Mouse (Mus musculus): ENCODE results near the gene Gm49318. TPM values are rescaled to one million over a fixed set of nuclear protein-coding genes. Genes with fewer than 3 reads are reported as not detected.

The Gm49318 gene
- polyA plus RNA-seq, 1 experiment: not detected

GRCm38 (mm10) chr9:21989230-21990110 lies 81.6 kb downstream of the Gm49318 start, which contains the start of gene Rgl3:
Rgl3 (minus strand) TSS chr9:21989446.
- no peak for DNase-seq (ENCODE audit: low read depth, low spot score)
- 2% methylated on average over 42 of the region's 42 CpGs for WGBS

GRCm38 (mm10) chr9:21988421-21989101 lies 82.5 kb downstream of the Gm49318 start:
- no peak for DNase-seq (ENCODE audit: low read depth, low spot score)
- WGBS: 3% methylated on average over 32 of the region's 32 CpGs

- WGBS: 22% methylated on average over 36 of the region's 36 CpGs
- no peak for DNase-seq (ENCODE audit: low read depth, low spot score)
Observed at GRCm38 (mm10) chr9:21987592-21988342, 83.3 kb downstream of the Gm49318 start.

Other genes with a start within 250 kb of the Gm49318 start
- 6.2 and 7.6 TPM in 2 replicates for gene Angptl8, start 235.7 kb downstream of the Gm49318 start, polyA plus RNA-seq (2012; rRNA removed)
- 52.5 and 66.4 TPM in 2 replicates for gene Dock6, start 218.6 kb downstream of the Gm49318 start, polyA plus RNA-seq (2012; rRNA removed)
- 70.2 and 84.5 TPM in 2 replicates for gene Rab3d, start 153.1 kb downstream of the Gm49318 start, polyA plus RNA-seq (2012; rRNA removed)
- 0.98 and 1.9 TPM in 2 replicates for gene Ccdc159, start 143.8 kb downstream of the Gm49318 start, polyA plus RNA-seq (2012; rRNA removed)
- gene Tmem205, start 143.7 kb downstream of the Gm49318 start, polyA plus RNA-seq (2012; rRNA removed): 101 and 102 TPM in 2 replicates
- gene Plppr2, start 134.2 kb downstream of the Gm49318 start, polyA plus RNA-seq (2012; rRNA removed): 2.9 and 3.1 TPM in 2 replicates
- 7.4 and 8.0 TPM in 2 replicates for gene Swsap1, start 115.5 kb downstream of the Gm49318 start, polyA plus RNA-seq (2012; rRNA removed)
- 1.1 and 1.8 TPM in 2 replicates for gene Epor, start 107.8 kb downstream of the Gm49318 start, polyA plus RNA-seq (2012; rRNA removed)
- gene Rgl3, start 81.8 kb downstream of the Gm49318 start, polyA plus RNA-seq (2012; rRNA removed): 1.9 and 2.4 TPM in 2 replicates
- 0.14 and 0.15 TPM in 2 replicates for gene Ccdc151, start 68.6 kb downstream of the Gm49318 start, polyA plus RNA-seq (2012; rRNA removed)
- gene Prkcsh, start 68.5 kb downstream of the Gm49318 start, polyA plus RNA-seq (2012; rRNA removed): 127 and 130 TPM in 2 replicates
- 0.29 and 0.47 TPM in 2 replicates for gene Elavl3, start 19.2 kb downstream of the Gm49318 start, polyA plus RNA-seq (2012; rRNA removed)
- gene Zfp653, start 117 bp upstream of the Gm49318 start, polyA plus RNA-seq (2012; rRNA removed): 8.6 and 10.0 TPM in 2 replicates
- 47.7 and 48.6 TPM in 2 replicates for gene Ecsit, start 14.2 kb upstream of the Gm49318 start, polyA plus RNA-seq (2012; rRNA removed)
- 253 and 296 TPM in 2 replicates for gene Cnn1, start 28.0 kb upstream of the Gm49318 start, polyA plus RNA-seq (2012; rRNA removed)
- gene Elof1, start 45.9 kb upstream of the Gm49318 start, polyA plus RNA-seq (2012; rRNA removed): 120 and 148 TPM in 2 replicates
- gene Acp5, start 64.5 kb upstream of the Gm49318 start, polyA plus RNA-seq (2012; rRNA removed): 233 and 244 TPM in 2 replicates
- 45.9 and 50.1 TPM in 2 replicates for gene Pigyl, start 85.6 kb upstream of the Gm49318 start, polyA plus RNA-seq (2012; rRNA removed)
- gene Zfp872, start 116.8 kb upstream of the Gm49318 start, polyA plus RNA-seq (2012; rRNA removed): not detected in 2 replicates
- gene Zfp809, start 154.5 kb upstream of the Gm49318 start, polyA plus RNA-seq (2012; rRNA removed): 5.8 and 11.2 TPM in 2 replicates
- gene Zfp599, start 188.6 kb upstream of the Gm49318 start, polyA plus RNA-seq (2012; rRNA removed): 0.57 and 0.67 TPM in 2 replicates
- gene Zfp810, start 236.4 kb upstream of the Gm49318 start, polyA plus RNA-seq (2012; rRNA removed): 2.8 and 4.9 TPM in 2 replicates

Measured in large intestine, adult 2 months (tissue).